Comparison of ENCODE assay signal across 8 mouse cellular contexts in genomic region chr4:117019206-117020134, GRCm38 (mm10). TPM values are rescaled to one million over a fixed set of nuclear protein-coding genes. Genes with fewer than 3 reads are reported as not detected.
A peak's percentile ranks its signal among the peaks of the same experiment; 100 is the strongest.
DNase-seq lines count a peak whose midpoint lies in the region; ATAC-seq and TF ChIP-seq lines count a peak whose summit lies in the region.

Eif2b3 (plus strand) TSS chr4:117019402.

- ATAC-seq in hematopoietic stem cell, adult 5-6 weeks (replicated peaks in 1 of 2; ENCODE audit: insufficient read depth in 1 of 2, low FRiP score in 2 of 2, low TSS enrichment in 1 of 2, low read depth in 1 of 2, poor library complexity in 2 of 2, severe bottlenecking in 2 of 2) = peak; percentile 98 to 99
- peak; percentile 98 for ATAC-seq in lung, postnatal 0 days

- peak within 1 kb of the TSS; percentile 82 for H3K4me2 ChIP-seq in lung, postnatal 0 days (replicated peaks; ENCODE audit: low read depth, low read length)

- H3K9me3 ChIP-seq in MEL (replicated peaks; ENCODE audit: insufficient read depth, low read length) = no peaks in the 10 kb centered on the region
- H3K9me3 ChIP-seq in lung, postnatal 0 days (ENCODE audit: low read length) = no peaks in the 10 kb centered on the region

- 0 out of 6 replicates have a peak, but pooled peaks of 1 of the 3 experiments have one; percentile 2 for TF ChIP-seq CTCF in MEL (IDR thresholded peaks at IDR 0.05 in 2 of 3, conservative IDR thresholded peaks at IDR 0.05 in 1 of 3; ENCODE audit: control insufficient read depth in 1 of 3, insufficient read depth in 1 of 3, low read depth in 2 of 3, low read length in 3 of 3, poor library complexity in 1 of 3, severe bottlenecking in 1 of 3)
- TF ChIP-seq CTCF in cerebellum, adult 2 months (IDR thresholded peaks at IDR 0.05; ENCODE audit: borderline replicate concordance, insufficient read depth, low read depth, low read length) = no peak
- TF ChIP-seq CTCF in lung, postnatal 0 days (IDR thresholded peaks at IDR 0.05) = peak; percentile 52

- DNase-seq in MEL (ENCODE audit: low read depth, low spot score) = peak; percentile 96
- DNase-seq in cerebellum, adult 2 months = peak; percentile 93
- DNase-seq in forelimb bud, embryonic 11.5 days (ENCODE audit: low read depth, low spot score) = peak; percentile 91
- peak; percentile 91 for DNase-seq in layer of hippocampus, adult 9-11 months
- peak; percentile 96 for DNase-seq in lung, postnatal 0 days (ENCODE audit: low spot score)
- DNase-seq in ovary, postnatal 14 days (ENCODE audit: low spot score) = peak; percentile 69
- peak; percentile 93 for DNase-seq in thymus, postnatal 14 days

- H3K4me3 ChIP-seq in MEL (ENCODE audit: control insufficient read depth in 1 of 2, insufficient read depth in 1 of 2, low read depth in 2 of 2, low read length in 2 of 2) = peak within 1 kb of the TSS; percentile 69 to 80
- peak within 1 kb of the TSS; percentile 82 for H3K4me3 ChIP-seq in cerebellum, adult 2 months (replicated peaks; ENCODE audit: insufficient read depth, low read depth, low read length)
- peak within 1 kb of the TSS; percentile 70 for H3K4me3 ChIP-seq in lung, postnatal 0 days (ENCODE audit: low read depth, low read length)

- H3K27ac ChIP-seq in MEL (ENCODE audit: control insufficient read depth, low read depth, low read length) = peak within 1 kb of the TSS; percentile 25
- 0 out of 2 replicates have a peak within 1 kb of the TSS, but pooled peaks have one; percentile 1 for H3K27ac ChIP-seq in cerebellum, adult 2 months (ENCODE audit: insufficient read depth, low read length)
- 0 out of 2 replicates have a peak within 1 kb of the TSS, but pooled peaks have one; percentile 33 for H3K27ac ChIP-seq in lung, postnatal 0 days (ENCODE audit: low read length)

- H3K4me1 ChIP-seq in MEL (ENCODE audit: control insufficient read depth in 1 of 2, insufficient read depth in 2 of 2, low read length in 2 of 2) = peaks cover 0 to 12% of the 10 kb centered on the region in 2 experiments; a peak in 3 of 4 replicates
- peaks cover 4% of the 10 kb centered on the region; the same call in 1 of the 2 replicates for H3K4me1 ChIP-seq in cerebellum, adult 2 months (ENCODE audit: control insufficient read depth, insufficient read depth, low read length)
- H3K4me1 ChIP-seq in lung, postnatal 0 days (ENCODE audit: insufficient read depth, low read depth, low read length) = no peaks in the 10 kb centered on the region

- WGBS in cerebellum, adult 2 months = under 1% methylated on average over 61 of the region's 61 CpGs
- whole genome bisulfite sequencing in lung, postnatal 0 days = under 1% methylated on average over 61 of the region's 61 CpGs

- peak; percentile 91 to 92 for TF ChIP-seq POLR2A in MEL (IDR thresholded peaks at IDR 0.05; ENCODE audit: control insufficient read depth in 1 of 2, insufficient read depth in 1 of 2, low read depth in 1 of 2, low read length in 2 of 2, poor library complexity in 1 of 2)
- peak; percentile 96 for TF ChIP-seq POLR2A in cerebellum, adult 2 months (IDR thresholded peaks at IDR 0.05; ENCODE audit: borderline replicate concordance, insufficient read depth, low read length)

- H3K36me3 ChIP-seq in MEL (ENCODE audit: control insufficient read depth in 1 of 2, insufficient read depth in 2 of 2, low read length in 2 of 2) = peaks cover 9 to 21% of the 10 kb centered on the region in 2 experiments
- H3K36me3 ChIP-seq in lung, postnatal 0 days (ENCODE audit: insufficient read depth, low read length) = no peaks in the 10 kb centered on the region

- H3K27me3 ChIP-seq in MEL (ENCODE audit: control insufficient read depth in 1 of 2, insufficient read depth in 2 of 2, low read length in 2 of 2) = no peaks in the 10 kb centered on the region
- no peaks in the 10 kb centered on the region for H3K27me3 ChIP-seq in cerebellum, adult 2 months (ENCODE audit: control insufficient read depth, insufficient read depth, low read length)
- no peaks in the 10 kb centered on the region for H3K27me3 ChIP-seq in lung, postnatal 0 days (replicated peaks; ENCODE audit: insufficient read depth, low read length)

- no peak for TF ChIP-seq RAD21 in MEL (IDR thresholded peaks at IDR 0.05; ENCODE audit: low read depth, low read length)

- peak in 1 of 2 experiments; percentile 15; a peak in 1 of 4 replicates for TF ChIP-seq EP300 in MEL (IDR thresholded peaks at IDR 0.05; ENCODE audit: low read depth in 1 of 2, low read length in 2 of 2)
- TF ChIP-seq EP300 in lung, postnatal 0 days (IDR thresholded peaks at IDR 0.05) = no peak

- peaks cover 23% of the 10 kb centered on the region for H3K79me2 ChIP-seq in MEL (ENCODE audit: control insufficient read depth, insufficient read depth, low read length, poor library complexity)

- H3K9ac ChIP-seq in MEL (ENCODE audit: control insufficient read depth, low read depth, low read length, poor library complexity, severe bottlenecking) = peak within 1 kb of the TSS; percentile 71
- H3K9ac ChIP-seq in lung, postnatal 0 days (replicated peaks; ENCODE audit: low read depth) = peak within 1 kb of the TSS; percentile 63

TF ChIP-seq in MEL, 35 proteins besides CTCF, POLR2A, EP300 and RAD21:
- TF ChIP-seq USF2 (IDR thresholded peaks at IDR 0.05; ENCODE audit: borderline replicate concordance in 1 of 2, insufficient read depth in 1 of 2, low read depth in 1 of 2, low read length in 2 of 2) = no peak
- TF ChIP-seq KAT2A (conservative IDR thresholded peaks at IDR 0.05; ENCODE audit: low read depth, low read length) = no peak; the same call in 1 of the 2 replicates
- TF ChIP-seq MAX (IDR thresholded peaks at IDR 0.05; ENCODE audit: low read length) = peak; percentile 86
- no peak for TF ChIP-seq E2F4 (IDR thresholded peaks at IDR 0.05; ENCODE audit: borderline replicate concordance, low read depth, low read length)
- TF ChIP-seq RCOR1 (IDR thresholded peaks at IDR 0.05; ENCODE audit: low read depth, low read length) = peak; percentile 50; the same call in 1 of the 2 replicates
- no peak for TF ChIP-seq GABPA (IDR thresholded peaks at IDR 0.05; ENCODE audit: low read depth, low read length)
- TF ChIP-seq CHD1 (IDR thresholded peaks at IDR 0.05; ENCODE audit: low read depth, low read length) = no peak
- TF ChIP-seq MAZ (IDR thresholded peaks at IDR 0.05; ENCODE audit: low read depth, low read length) = no peak; the same call in 1 of the 2 replicates
- TF ChIP-seq GATA1 (IDR thresholded peaks at IDR 0.05; ENCODE audit: low read depth, low read length) = no peak
- peak; percentile 95 for TF ChIP-seq SIN3A (IDR thresholded peaks at IDR 0.05; ENCODE audit: low read length)
- TF ChIP-seq ELF1 (IDR thresholded peaks at IDR 0.05; ENCODE audit: low read depth, low read length) = peak; percentile 80
- TF ChIP-seq ZMIZ1 (IDR thresholded peaks at IDR 0.05; ENCODE audit: low read depth, low read length) = peak; percentile 78; the same call in 1 of the 2 replicates
- TF ChIP-seq UBTF (IDR thresholded peaks at IDR 0.05; ENCODE audit: borderline replicate concordance, insufficient read depth, low read depth, low read length) = no peak
- TF ChIP-seq ZNF384 (IDR thresholded peaks at IDR 0.05; ENCODE audit: low read depth, low read length) = peak; percentile 65
- TF ChIP-seq MEF2A (IDR thresholded peaks at IDR 0.05; ENCODE audit: extremely low read depth, insufficient replicate concordance, low read depth, low read length, poor library complexity, severe bottlenecking) = no peak
- TF ChIP-seq CHD2 (IDR thresholded peaks at IDR 0.05; ENCODE audit: low read length) = no peak
- TF ChIP-seq TCF12 (IDR thresholded peaks at IDR 0.05; ENCODE audit: low read depth, low read length) = peak; percentile 83
- peak; percentile 98 for TF ChIP-seq MXI1 (IDR thresholded peaks at IDR 0.05; ENCODE audit: low read depth, low read length)
- TF ChIP-seq TBP (IDR thresholded peaks at IDR 0.05; ENCODE audit: low read depth, low read length) = peak; percentile 84
- TF ChIP-seq MYB (IDR thresholded peaks at IDR 0.05; ENCODE audit: low read depth, low read length) = no peak
- TF ChIP-seq POLR2AphosphoS2 (IDR thresholded peaks at IDR 0.05; ENCODE audit: low read length) = peak; percentile 95
- TF ChIP-seq ZC3H11A (IDR thresholded peaks at IDR 0.05; ENCODE audit: low read depth, low read length) = no peak
- TF ChIP-seq MAFK (IDR thresholded peaks at IDR 0.05; ENCODE audit: borderline replicate concordance, low read depth, low read length) = no peak
- no peak for TF ChIP-seq SMC3 (IDR thresholded peaks at IDR 0.05; ENCODE audit: low read depth, low read length)
- peak; percentile 95 for TF ChIP-seq NELFE (IDR thresholded peaks at IDR 0.05; ENCODE audit: low read depth, low read length)
- TF ChIP-seq NRF1 (IDR thresholded peaks at IDR 0.05; ENCODE audit: insufficient read depth, low read depth, low read length, poor library complexity, severe bottlenecking) = peak; percentile 90
- TF ChIP-seq POLR2AphosphoS5 (IDR thresholded peaks at IDR 0.05; ENCODE audit: borderline replicate concordance, low read depth, low read length) = no peak
- no peak for TF ChIP-seq JUND (IDR thresholded peaks at IDR 0.05; ENCODE audit: low read depth, low read length)
- no peak for TF ChIP-seq USF1 (IDR thresholded peaks at IDR 0.05; ENCODE audit: low read depth, low read length)
- TF ChIP-seq TAL1 (IDR thresholded peaks at IDR 0.05; ENCODE audit: low read length) = no peak
- peak; percentile 50; the same call in 1 of the 2 replicates for TF ChIP-seq BHLHE40 (IDR thresholded peaks at IDR 0.05; ENCODE audit: borderline replicate concordance, low read depth, low read length)
- peak; percentile 93 for TF ChIP-seq HCFC1 (IDR thresholded peaks at IDR 0.05; ENCODE audit: low read depth, low read length)
- TF ChIP-seq MYC (IDR thresholded peaks at IDR 0.05; ENCODE audit: low read depth, low read length) = peak; percentile 62; the same call in 1 of the 2 replicates
- no peak for TF ChIP-seq ZKSCAN1 (IDR thresholded peaks at IDR 0.05; ENCODE audit: low read depth, low read length)
- TF ChIP-seq ETS1 (IDR thresholded peaks at IDR 0.05; ENCODE audit: low read depth, low read length) = peak; percentile 49

RNA-seq across cellular contexts. Expression of gene Eif2b3, which starts in this region (rescaled TPM):
- 75.4 and 79.3 TPM in 2 replicates for total RNA-seq in MEL (2012; rRNA removed)
- polyA plus RNA-seq in MEL (2012; ENCODE audit: insufficient read depth in 1 of 2, insufficient read length in 2 of 2, low read depth in 1 of 2, low replicate concordance in 2 of 2, missing spikeins in 1 of 2) = 10 to 100 TPM in 1 of 2 experiments, not detected in 1; 77.5 TPM
- polyA plus RNA-seq in cerebellum, adult 2 months (2012; rRNA removed) = 26.1 and 26.3 TPM in 2 replicates
- 21.2 and 34.4 TPM in 2 replicates for total RNA-seq in hematopoietic stem cell, adult 5-6 weeks (2017)
- 21.9 and 24.7 TPM in 2 replicates for polyA plus RNA-seq in lung, postnatal 0 days (2015; fragmentation: Nextera tagmentation; extraction: Ambion mirVana)

Comparison
In these comparisons a context has a peak if more than half of its experiments do, and no peak if none do; other contexts are left out.
1. Peak in every context shown above with its lines: DNase-seq, ATAC-seq, H3K4me3 ChIP-seq and H3K27ac ChIP-seq.